Mouse (Mus musculus) 3134 (cell line): ENCODE results near the gene Arcn1.
A peak's percentile ranks its signal among the peaks of the same experiment; 100 is the strongest.

Experiments used
- DNase-seq: peaks from one replicate; pipeline ENCODE4 v3.0.0-alpha.2; 2011; ENCODE audit warnings: low spot score; ENCODE audit not compliant: insufficient read length; ENCODE audit errors: extremely low read depth

The Arcn1 gene

GRCm38 (mm10) chr9:44720358-44721153, 47.1 kb downstream of the Arcn1 start:
- DNase-seq: no peak

GRCm38 (mm10) chr9:44719632-44720357, 47.9 kb downstream of the Arcn1 start:
- DNase-seq: no peak

GRCm38 (mm10) chr9:44718937-44719631, 48.6 kb downstream of the Arcn1 start:
- no peak for DNase-seq

DNA sequence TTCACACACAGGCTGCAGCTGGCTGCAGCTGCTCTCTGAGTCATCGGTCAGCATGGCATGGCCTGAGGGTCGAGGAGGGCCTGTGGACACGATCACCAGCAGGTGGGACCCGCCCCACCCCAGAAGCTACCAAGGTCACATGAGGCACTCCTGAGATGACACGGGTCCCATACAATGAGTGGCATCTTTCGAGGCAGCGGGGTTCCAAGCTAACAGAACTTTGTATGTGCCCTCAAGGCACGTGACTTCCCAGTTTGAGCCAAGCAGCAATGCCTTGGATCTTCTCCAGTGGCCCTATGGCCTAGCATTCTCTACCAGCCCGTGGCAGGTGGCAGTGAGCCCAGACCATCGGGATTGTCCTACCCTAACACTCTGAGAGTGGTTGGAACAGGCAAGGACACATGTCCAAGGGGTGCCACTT, 49.8 kb downstream of the Arcn1 start:
- DNase-seq: peak; percentile 65

DNA sequence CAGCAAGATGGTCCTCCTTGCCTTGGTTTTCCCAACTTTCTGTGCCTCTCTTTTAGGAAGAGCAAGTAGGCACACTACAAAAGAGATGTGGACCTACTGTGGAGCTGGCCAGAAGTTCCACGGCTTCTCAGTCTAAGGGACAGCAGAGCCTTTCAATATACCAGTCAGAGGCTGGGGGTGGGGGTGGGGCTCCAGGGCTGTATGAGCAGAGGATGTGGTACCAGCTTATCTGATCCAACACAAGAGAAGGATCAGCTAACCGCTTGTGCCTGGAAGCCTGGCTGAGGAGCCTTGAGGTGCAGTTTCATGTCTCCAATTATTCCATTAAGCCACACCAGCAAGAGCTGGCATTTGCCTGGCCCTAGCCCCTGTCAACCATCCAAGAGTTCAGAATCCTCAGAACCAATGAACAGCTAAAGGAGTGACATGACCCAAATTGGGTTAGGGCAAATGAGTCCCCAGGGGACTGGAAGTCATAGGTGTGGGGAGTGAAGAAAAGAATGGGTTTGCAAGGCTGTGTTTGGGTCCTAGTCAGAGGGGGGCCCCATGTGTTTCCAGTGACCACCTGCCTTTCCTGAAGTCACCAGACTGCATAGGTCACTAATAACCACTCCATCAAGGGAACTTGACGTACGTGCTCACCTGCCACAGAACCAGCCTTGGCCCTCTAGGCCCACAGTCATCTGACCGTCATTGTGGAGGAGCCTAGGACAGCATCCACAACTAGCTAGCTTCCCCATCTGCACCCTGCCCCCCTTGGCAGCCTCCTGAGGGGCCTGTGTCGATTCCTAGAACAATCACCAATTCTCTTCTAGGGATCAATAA, 50.4 kb downstream of the Arcn1 start:
- DNase-seq: no peak

DNA sequence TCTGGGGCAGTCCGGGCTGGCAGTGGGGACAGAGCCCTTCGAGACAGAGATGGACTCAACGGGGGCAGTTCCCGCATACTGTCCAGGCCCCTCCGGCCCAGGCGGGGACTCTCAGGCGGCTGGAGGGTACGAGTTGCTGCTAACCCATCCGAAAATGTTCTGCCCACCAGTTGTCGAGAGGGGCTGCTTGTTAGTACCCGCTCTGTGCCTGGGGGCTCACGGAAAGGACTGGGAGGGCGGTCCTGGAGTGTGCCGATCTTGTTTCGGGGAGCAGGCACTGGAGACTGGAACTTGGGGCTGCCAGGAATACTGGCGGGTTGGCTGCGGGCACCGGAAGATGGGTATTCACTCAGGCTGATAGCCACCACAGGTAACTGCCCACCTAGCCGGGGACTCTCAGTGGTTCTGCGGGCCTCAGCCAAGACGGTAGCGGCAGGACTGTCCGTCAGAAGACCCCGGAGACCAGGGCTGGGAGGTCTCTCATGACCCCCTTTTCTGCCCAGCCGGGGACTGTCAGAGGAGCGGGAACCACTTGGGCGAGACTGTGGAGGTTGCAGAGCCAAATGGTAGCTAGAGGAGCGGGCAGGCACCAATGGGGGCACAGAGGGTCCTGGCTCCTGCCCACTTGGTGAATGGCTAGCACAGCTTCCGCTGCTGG, 51.8 kb downstream of the Arcn1 start:
- DNase-seq: no peak

DNA sequence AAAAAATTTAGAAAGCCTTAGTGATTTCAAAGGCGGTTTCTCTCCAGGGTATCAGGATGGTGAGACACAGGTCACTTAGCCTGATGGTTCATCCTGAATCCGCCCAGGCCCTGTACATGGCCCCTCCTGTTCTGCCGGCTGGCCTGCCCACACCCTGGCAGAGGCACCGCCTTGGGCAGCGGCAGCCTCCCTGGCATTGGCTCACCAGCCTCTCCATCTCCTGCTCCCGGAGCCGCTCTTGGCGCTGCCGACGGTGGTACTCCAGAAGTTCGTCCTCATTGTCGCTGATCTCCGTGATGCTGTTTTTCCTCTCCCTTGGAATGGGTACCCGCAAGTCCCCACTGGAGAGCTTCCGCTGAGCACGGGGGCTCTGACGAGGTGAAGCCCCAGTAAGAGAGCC, 52.5 kb downstream of the Arcn1 start:
- DNase-seq: no peak

DNA sequence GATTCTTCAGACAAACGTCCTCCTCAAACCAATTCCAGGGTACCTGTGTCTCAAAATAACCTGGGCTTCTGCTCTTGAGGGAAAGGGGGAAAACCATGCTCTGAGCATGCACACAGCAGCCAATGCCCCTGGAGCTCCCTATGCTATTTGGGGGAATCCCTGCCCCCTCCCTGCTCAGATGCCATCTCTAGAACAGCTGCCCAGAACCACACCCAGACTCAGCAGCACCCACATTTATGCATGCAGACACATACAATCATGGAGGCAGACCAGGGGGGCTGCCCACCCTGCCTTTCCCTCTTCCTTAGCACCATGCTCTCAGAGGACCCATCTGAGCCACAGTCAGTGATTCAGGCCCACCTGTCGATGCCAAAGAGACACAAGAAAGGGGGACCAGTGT, 54.1 kb downstream of the Arcn1 start:
- no peak for DNase-seq

- no peak for DNase-seq
Measured at GRCm38 (mm10) chr9:44713080-44713479, 54.6 kb downstream of the Arcn1 start.

GRCm38 (mm10) chr9:44711602-44712001, 56.0 kb downstream of the Arcn1 start:
- DNase-seq: no peak

DNA sequence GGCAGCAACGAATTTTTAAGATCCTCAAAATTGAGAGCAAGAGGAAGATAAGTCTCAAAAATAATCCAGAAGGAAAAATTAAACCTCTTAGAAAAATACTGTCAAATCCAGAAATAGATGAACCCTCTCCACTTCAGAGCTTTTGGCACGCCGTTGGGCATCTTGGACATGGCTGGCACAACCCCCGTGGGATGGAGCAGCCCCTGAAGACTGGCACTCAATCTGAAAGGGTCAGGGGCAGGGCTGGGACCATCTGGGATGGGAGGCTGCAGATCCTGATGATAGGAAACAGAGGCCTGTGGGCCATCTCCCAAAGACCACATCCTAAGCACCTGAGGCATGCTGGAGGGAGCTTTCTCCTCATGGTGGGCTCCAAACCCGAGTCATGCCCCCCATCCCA, 57.4 kb downstream of the Arcn1 start:
- no peak for DNase-seq

GRCm38 (mm10) chr9:44709600-44709999, 58.0 kb downstream of the Arcn1 start:
- no peak for DNase-seq

- no peak for DNase-seq
Measured at GRCm38 (mm10) chr9:44708925-44709324, 58.7 kb downstream of the Arcn1 start.

DNA sequence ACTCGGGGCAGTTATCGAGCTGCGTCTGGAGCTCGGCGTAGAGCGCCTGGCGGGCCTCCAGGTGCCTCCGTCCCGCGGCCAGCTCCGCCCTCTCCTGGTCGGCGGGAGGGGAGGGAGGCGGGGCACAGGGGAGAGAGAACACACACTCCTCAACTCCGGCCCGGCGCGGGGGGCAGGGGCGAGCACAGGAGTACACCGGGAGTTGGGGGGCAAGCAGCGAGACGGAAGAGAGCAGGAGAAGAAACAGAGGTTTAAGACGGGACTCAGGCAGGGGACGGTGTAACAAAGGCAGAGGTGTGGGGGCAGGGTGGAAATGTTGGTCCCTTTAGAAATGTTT, 59.2 kb downstream of the Arcn1 start:
- DNase-seq: no peak

DNA sequence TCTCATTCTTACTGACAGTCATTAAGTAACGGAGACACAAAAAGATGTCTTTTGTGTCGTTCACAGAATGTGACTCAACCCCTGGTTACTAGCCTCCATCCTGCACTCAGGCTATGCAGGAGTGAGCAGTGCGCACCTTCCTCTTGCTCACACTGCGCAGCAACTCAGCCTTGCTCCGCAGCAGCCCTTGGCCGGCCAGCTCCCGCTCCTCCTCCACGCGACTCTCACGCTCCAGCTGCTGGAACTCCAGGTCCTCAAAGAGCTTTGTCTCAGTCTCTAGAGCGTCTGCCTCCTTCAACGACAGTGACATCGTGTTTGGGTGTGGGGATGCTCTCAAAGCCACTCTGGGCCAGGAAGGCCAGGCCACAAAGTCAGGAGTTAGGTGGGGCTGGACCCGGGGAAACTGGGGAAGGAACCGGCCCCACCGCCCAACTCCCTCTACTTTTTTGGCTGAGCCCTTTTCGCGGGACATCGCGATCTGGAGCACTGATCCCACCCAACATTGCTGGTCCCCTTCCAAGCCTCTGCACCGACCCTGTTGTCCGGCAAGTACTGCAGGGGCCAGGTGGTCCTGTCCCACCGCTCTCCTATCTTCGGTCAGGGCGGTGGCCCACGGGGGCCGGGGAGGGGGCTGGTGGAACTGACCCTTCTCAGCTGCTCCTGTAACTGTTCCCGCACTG, 59.8 kb downstream of the Arcn1 start:
- DNase-seq: no peak

- DNase-seq: no peak
Measured at GRCm38 (mm10) chr9:44699730-44700129, 67.9 kb downstream of the Arcn1 start.

GRCm38 (mm10) chr9:44699196-44699595, 68.4 kb downstream of the Arcn1 start:
- DNase-seq: no peak

- DNase-seq: no peak
Measured at GRCm38 (mm10) chr9:44697866-44698265, 69.8 kb downstream of the Arcn1 start.

DNA sequence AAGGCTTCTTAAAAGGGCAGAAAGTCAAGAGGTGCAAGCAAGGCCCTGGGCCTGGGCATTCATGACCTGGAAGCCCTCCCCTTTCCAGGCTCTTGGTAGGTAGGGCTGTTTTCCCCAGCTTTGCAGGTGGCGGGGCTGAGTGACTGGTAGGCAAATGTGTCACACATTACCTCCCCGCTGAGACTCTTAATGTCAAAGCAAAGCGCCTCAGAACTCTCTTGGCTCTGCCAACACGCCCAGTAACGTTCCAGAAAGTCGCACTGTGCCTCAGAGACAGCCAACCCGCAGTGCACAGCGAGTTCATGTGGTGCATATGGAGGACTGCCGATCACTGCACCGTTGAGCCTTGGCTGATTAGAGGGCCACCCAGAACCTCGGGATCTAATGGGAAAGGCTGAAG, 74.6 kb downstream of the Arcn1 start:
- DNase-seq: no peak
